Comparison of ENCODE assay signal across 9 mouse cellular contexts in genomic region chr8:127128781-127129396, GRCm38 (mm10).
DNase-seq lines count a peak whose midpoint lies in the region; ATAC-seq and TF ChIP-seq lines count a peak whose summit lies in the region.
"Had no signal": no experiment of that assay in that cellular context is flagged by ENCODE, and none has a peak within 500 bp of the region (broad histone marks: within the 10 kb centered on the region; RNA-seq: fewer than 3 reads in every experiment).

No protein-coding gene starts in this region.

- peaks cover 11% of the 10 kb centered on the region for H3K4me1 ChIP-seq in embryonic facial prominence, embryonic 11.5 days (ENCODE audit: control insufficient read depth, insufficient read depth, low read length)
- peaks cover 73% of the 10 kb centered on the region for H3K4me1 ChIP-seq in embryonic facial prominence, embryonic 10.5 days
- peaks cover 25% of the 10 kb centered on the region for H3K4me1 ChIP-seq in midbrain, embryonic 14.5 days (ENCODE audit: control insufficient read depth, insufficient read depth, low read length)
- H3K4me1 ChIP-seq in midbrain, embryonic 11.5 days (ENCODE audit: control insufficient read depth, insufficient read depth, low read length): peaks cover 33% of the 10 kb centered on the region
- peaks cover 49% of the 10 kb centered on the region for H3K4me1 ChIP-seq in heart, embryonic 16.5 days (ENCODE audit: control insufficient read depth, insufficient read depth, low read length)
- peaks cover 0 to 7% of the 10 kb centered on the region in 2 experiments; a peak in 2 of 4 replicates for H3K4me1 ChIP-seq in liver, embryonic 14.5 days (replicated peaks; ENCODE audit: control insufficient read depth in 2 of 2, insufficient read depth in 2 of 2, low read length in 1 of 2)

- no peak for TF ChIP-seq EP300 in liver, embryonic 14.5 days (IDR thresholded peaks at IDR 0.05; ENCODE audit: low read depth)

- no peaks in the 10 kb centered on the region for H3K9me3 ChIP-seq in embryonic facial prominence, embryonic 11.5 days (replicated peaks; ENCODE audit: control insufficient read depth, low read length)
- no peaks in the 10 kb centered on the region for H3K9me3 ChIP-seq in embryonic facial prominence, embryonic 10.5 days
- no peaks in the 10 kb centered on the region for H3K9me3 ChIP-seq in midbrain, embryonic 14.5 days (ENCODE audit: control insufficient read depth, low read length)
- no peaks in the 10 kb centered on the region for H3K9me3 ChIP-seq in midbrain, embryonic 11.5 days (ENCODE audit: control insufficient read depth, low read length)
- H3K9me3 ChIP-seq in heart, embryonic 16.5 days (replicated peaks; ENCODE audit: control insufficient read depth, low read length): no peaks in the 10 kb centered on the region
- no peaks in the 10 kb centered on the region for H3K9me3 ChIP-seq in liver, embryonic 14.5 days (ENCODE audit: control insufficient read depth, low read length)

- H3K27me3 ChIP-seq in embryonic facial prominence, embryonic 11.5 days (ENCODE audit: control insufficient read depth, insufficient read depth, low read length): no peaks in the 10 kb centered on the region
- no peaks in the 10 kb centered on the region for H3K27me3 ChIP-seq in embryonic facial prominence, embryonic 10.5 days (replicated peaks; ENCODE audit: low read depth, poor library complexity, severe bottlenecking)
- H3K27me3 ChIP-seq in midbrain, embryonic 14.5 days (ENCODE audit: control insufficient read depth, insufficient read depth, low read length): no peaks in the 10 kb centered on the region
- no peaks in the 10 kb centered on the region for H3K27me3 ChIP-seq in midbrain, embryonic 11.5 days (ENCODE audit: control insufficient read depth, insufficient read depth, low read length)
- no peaks in the 10 kb centered on the region for H3K27me3 ChIP-seq in heart, embryonic 16.5 days (ENCODE audit: control insufficient read depth, insufficient read depth, low read length)
- H3K27me3 ChIP-seq in liver, embryonic 14.5 days (ENCODE audit: control insufficient read depth, insufficient read depth, low read length): no peaks in the 10 kb centered on the region

- H3K27ac ChIP-seq in embryonic facial prominence, embryonic 11.5 days (replicated peaks; ENCODE audit: low read depth, low read length): peak overlapping the region; percentile 20; the same call in 1 of the 2 replicates
- H3K27ac ChIP-seq in embryonic facial prominence, embryonic 10.5 days (replicated peaks): no peak overlapping the region; the same call in 1 of the 2 replicates
- H3K27ac ChIP-seq in midbrain, embryonic 14.5 days (replicated peaks; ENCODE audit: low read depth, low read length): no peak overlapping the region
- H3K27ac ChIP-seq in midbrain, embryonic 11.5 days (ENCODE audit: low read depth, low read length): no peak overlapping the region
- no peak overlapping the region for H3K27ac ChIP-seq in heart, embryonic 16.5 days (ENCODE audit: low read length)
- no peak overlapping the region for H3K27ac ChIP-seq in liver, embryonic 14.5 days

- no peak for DNase-seq in embryonic facial prominence, embryonic 11.5 days (ENCODE audit: low spot score)
- DNase-seq in embryonic facial prominence, embryonic 10.5 days (ENCODE audit: low spot score): no peak
- peak; percentile 45 for DNase-seq in midbrain, embryonic 14.5 days
- DNase-seq in midbrain, embryonic 11.5 days (ENCODE audit: low spot score, missing footprints): no peak
- no peak for DNase-seq in liver, embryonic 14.5 days (ENCODE audit: low read depth in 3 of 3, low spot score in 3 of 3)
- no peak for DNase-seq in Muller cell, postnatal 12 days (ENCODE audit: inconsistent ontology term)
- DNase-seq in yolk sac, embryonic 10.5 days (ENCODE audit: low spot score): no peak
- DNase-seq: B cell, adult 2 months had no signal

- 40% methylated on average over 8 of the region's 8 CpGs for WGBS in embryonic facial prominence, embryonic 11.5 days
- WGBS in embryonic facial prominence, embryonic 10.5 days: 50% methylated on average over 8 of the region's 8 CpGs
- 36% methylated on average over 8 of the region's 8 CpGs for WGBS in midbrain, embryonic 14.5 days
- WGBS in midbrain, embryonic 11.5 days: 43% methylated on average over 8 of the region's 8 CpGs
- 41% methylated on average over 8 of the region's 8 CpGs for WGBS in heart, embryonic 16.5 days
- 50% methylated on average over 8 of the region's 8 CpGs for WGBS in liver, embryonic 14.5 days (ENCODE audit: insufficient replicate concordance)

- H3K36me3 ChIP-seq in embryonic facial prominence, embryonic 11.5 days (replicated peaks; ENCODE audit: control insufficient read depth, insufficient read depth, low read depth, low read length): no peaks in the 10 kb centered on the region
- no peaks in the 10 kb centered on the region for H3K36me3 ChIP-seq in embryonic facial prominence, embryonic 10.5 days (replicated peaks)
- no peaks in the 10 kb centered on the region for H3K36me3 ChIP-seq in midbrain, embryonic 14.5 days (ENCODE audit: control insufficient read depth, insufficient read depth, low read length)
- H3K36me3 ChIP-seq in midbrain, embryonic 11.5 days (ENCODE audit: control insufficient read depth, insufficient read depth, low read length): no peaks in the 10 kb centered on the region
- H3K36me3 ChIP-seq in heart, embryonic 16.5 days (ENCODE audit: control insufficient read depth, insufficient read depth): no peaks in the 10 kb centered on the region
- no peaks in the 10 kb centered on the region for H3K36me3 ChIP-seq in liver, embryonic 14.5 days (replicated peaks; ENCODE audit: control insufficient read depth, insufficient read depth, low read depth)

- no peak overlapping the region for H3K4me3 ChIP-seq in embryonic facial prominence, embryonic 11.5 days (ENCODE audit: low read depth, low read length)
- H3K4me3 ChIP-seq in embryonic facial prominence, embryonic 10.5 days: no peak overlapping the region
- no peak overlapping the region for H3K4me3 ChIP-seq in midbrain, embryonic 14.5 days (replicated peaks; ENCODE audit: low read depth, low read length)
- H3K4me3 ChIP-seq in midbrain, embryonic 11.5 days (ENCODE audit: low read depth, low read length): no peak overlapping the region
- H3K4me3 ChIP-seq in heart, embryonic 16.5 days (ENCODE audit: low read length): no peak overlapping the region
- H3K4me3 ChIP-seq in liver, embryonic 14.5 days (ENCODE audit: insufficient read depth in 1 of 2, low read depth in 2 of 2, low read length in 2 of 2): no peak overlapping the region

- TF ChIP-seq CTCF in liver, embryonic 14.5 days (IDR thresholded peaks at IDR 0.05; ENCODE audit: low read depth): no peak

- H3K4me2 ChIP-seq in embryonic facial prominence, embryonic 11.5 days (ENCODE audit: low read depth, low read length): no peak overlapping the region
- H3K4me2 ChIP-seq in midbrain, embryonic 14.5 days (ENCODE audit: low read length): no peak overlapping the region
- H3K4me2 ChIP-seq in midbrain, embryonic 11.5 days: no peak overlapping the region
- H3K4me2 ChIP-seq in heart, embryonic 16.5 days (ENCODE audit: low read depth, low read length): peak overlapping the region; percentile 39; the same call in 1 of the 2 replicates
- peak overlapping the region; percentile 4; the same call in 1 of the 2 replicates for H3K4me2 ChIP-seq in liver, embryonic 14.5 days (ENCODE audit: low read depth)

- ATAC-seq in embryonic facial prominence, embryonic 11.5 days (replicated peaks; ENCODE audit: insufficient number of reproducible peaks, low FRiP score, low TSS enrichment, low read depth): no peak
- ATAC-seq in midbrain, embryonic 14.5 days (ENCODE audit: low FRiP score, low TSS enrichment): no peak
- ATAC-seq in midbrain, embryonic 11.5 days (ENCODE audit: low FRiP score): no peak
- no peak for ATAC-seq in heart, embryonic 16.5 days (replicated peaks; ENCODE audit: extremely low read depth, insufficient read depth, low FRiP score)
- ATAC-seq in liver, embryonic 14.5 days (ENCODE audit: insufficient read depth): no peak

- H3K9ac ChIP-seq in embryonic facial prominence, embryonic 11.5 days (replicated peaks; ENCODE audit: low read length): no peak overlapping the region
- no peak overlapping the region for H3K9ac ChIP-seq in midbrain, embryonic 14.5 days (replicated peaks; ENCODE audit: low read length)
- H3K9ac ChIP-seq in midbrain, embryonic 11.5 days (ENCODE audit: low read length): no peak overlapping the region
- no peak overlapping the region for H3K9ac ChIP-seq in heart, embryonic 16.5 days (ENCODE audit: low read length)
- H3K9ac ChIP-seq in liver, embryonic 14.5 days (replicated peaks): no peak overlapping the region

Comparison
In these comparisons a context has a peak if more than half of its experiments do, and no peak if none do; other contexts are left out.
1. H3K4me2 ChIP-seq: peak in heart, embryonic 16.5 days (single experiment) and liver, embryonic 14.5 days (single experiment); none in embryonic facial prominence, embryonic 11.5 days (single experiment), midbrain, embryonic 14.5 days (single experiment) and midbrain, embryonic 11.5 days (single experiment).